Mouse (Mus musculus) limb, embryonic 11.5 days (tissue): Measurements from ENCODE around the gene Ift80. TPM values are rescaled to one million over a fixed set of nuclear protein-coding genes. Genes with fewer than 3 reads are reported as not detected.
A peak's percentile ranks its signal among the peaks of the same experiment; 100 is the strongest.

ENCODE experiments used
- ATAC-seq: fragments of 200-750 bp; cut with Nextera tagmentation; 2 replicates; pipeline ENCODE4 v1.8.0; 2017; ENCODE audit warnings: low read depth; ENCODE audit not compliant: insufficient number of reproducible peaks, low FRiP score, low TSS enrichment
- DNase-seq: peaks from one replicate; pipeline ENCODE4 v3.0.0-alpha.2; 2015; ENCODE audit warnings: low spot score
- H3K27ac ChIP-seq: fragments of 300-500 bp; sonication (generic); replicated peaks from 2 replicates; pipeline ENCODE4 v1.5.1; 2014; ENCODE audit warnings: low read depth, mild to moderate bottlenecking, low read length
- H3K27me3 ChIP-seq: fragments of 300-500 bp; sonication (generic); 2 replicates; pipeline ENCODE4 v1.6.1; 2014; ENCODE audit warnings: mild to moderate bottlenecking, low read length, mixed read lengths; ENCODE audit not compliant: control insufficient read depth, insufficient read depth
- H3K36me3 ChIP-seq: fragments of 300-500 bp; sonication (generic); 2 replicates; pipeline ENCODE4 v1.6.1; 2014; ENCODE audit warnings: mild to moderate bottlenecking, low read length, moderate library complexity, mixed read lengths; ENCODE audit not compliant: control insufficient read depth, insufficient read depth
- H3K4me1 ChIP-seq: fragments of 300-500 bp; sonication (generic); 2 replicates; pipeline ENCODE4 v1.6.1; 2014; ENCODE audit warnings: low read length, mixed read lengths; ENCODE audit not compliant: control insufficient read depth, insufficient read depth
- H3K4me2 ChIP-seq: fragments of 300-500 bp; sonication (generic); 2 replicates; pipeline ENCODE4 v1.6.1; 2014; ENCODE audit warnings: low read depth, mild to moderate bottlenecking, moderate library complexity; ENCODE audit not compliant: severe bottlenecking
- H3K4me3 ChIP-seq: fragments of 300-500 bp; sonication (generic); 2 replicates; pipeline ENCODE4 v1.5.1; 2014; ENCODE audit warnings: low read depth, low read length
- H3K9ac ChIP-seq: fragments of 300-500 bp; sonication (generic); 2 replicates; pipeline ENCODE4 v1.6.1; 2014; ENCODE audit warnings: mild to moderate bottlenecking, low read length
- H3K9me3 ChIP-seq: fragments of 300-500 bp; sonication (generic); 2 replicates; pipeline ENCODE4 v1.6.1; 2016; ENCODE audit warnings: low read length; ENCODE audit not compliant: control insufficient read depth
- WGBS: fragments of 180-500 bp; shearing (Covaris S2); extraction: QIAGEN DNeasy Blood & Tissue Kit; methylation state at CpG from one replicate; pipeline ENCODE4 v1.1.7; 2014; 5-methylcytosine and 5-hydroxymethylcytosine counted together
- polyA plus RNA-seq: library from polyadenylated mRNA; unstranded; fragments of >200 nt; fragmentation: Nextera tagmentation; extraction: Ambion mirVana; gene quantifications from 2 replicates; pipeline ENCODE4 v1.2.1, GENCODE M21; 2014

The Ift80 gene
- polyA plus RNA-seq, 1 experiment from 2014 or later = 22.1 TPM

GRCm38 (mm10) chr3:69008873-69009272, 4.5 kb upstream of the Ift80 start:
- no peak for DNase-seq
- Histone ChIP-seq H3K27ac (no peak overlapping the region), H3K4me1 (no peaks in the 10 kb centered on the region; the same call in 1 of the 2 replicates), H3K9me3 (no peaks in the 10 kb centered on the region), H3K4me3 (no peak overlapping the region), H3K36me3 (peaks cover 3% of the 10 kb centered on the region; the same call in 1 of the 2 replicates), H3K4me2 (no peak overlapping the region), H3K9ac (no peak overlapping the region), H3K27me3 (no peaks in the 10 kb centered on the region)
- 93% methylated on average over 2 of the region's 2 CpGs for WGBS
- no peak for ATAC-seq

GRCm38 (mm10) chr3:69006246-69006760, 1.9 kb upstream of the Ift80 start:
- Histone ChIP-seq H3K4me2 (peak overlapping the region; percentile 71), H3K27ac (0 out of 2 replicates have a peak overlapping the region, but pooled peaks have one; percentile 93), H3K4me3 (peak overlapping the region; percentile 98), H3K36me3 (no peaks in the 10 kb centered on the region), H3K27me3 (no peaks in the 10 kb centered on the region), H3K9me3 (no peaks in the 10 kb centered on the region), H3K4me1 (no peaks in the 10 kb centered on the region; the same call in 1 of the 2 replicates), H3K9ac (peak overlapping the region; percentile 95)
- ATAC-seq (no peak), DNase-seq (no peak)
- 10% methylated on average over 21 of the region's 21 CpGs for WGBS

- Histone ChIP-seq H3K4me2 (peak overlapping the region; percentile 71), H3K27me3 (no peaks in the 10 kb centered on the region), H3K4me1 (no peaks in the 10 kb centered on the region; the same call in 1 of the 2 replicates), H3K9me3 (no peaks in the 10 kb centered on the region), H3K36me3 (no peaks in the 10 kb centered on the region), H3K27ac (peak overlapping the region; percentile 93), H3K4me3 (peak overlapping the region; percentile 98), H3K9ac (peak overlapping the region; percentile 95)
- DNase-seq (no peak), ATAC-seq (peak; percentile 61)
- WGBS = under 1% methylated on average over 60 of the region's 72 CpGs
Measured at GRCm38 (mm10) chr3:69005338-69006245, 1.2 kb upstream of the Ift80 start.

- Histone ChIP-seq H3K36me3 (no peaks in the 10 kb centered on the region), H3K4me2 (peak overlapping the region; percentile 48), H3K9me3 (no peaks in the 10 kb centered on the region), H3K9ac (peak overlapping the region; percentile 53), H3K27ac (no peak overlapping the region), H3K27me3 (no peaks in the 10 kb centered on the region), H3K4me1 (no peaks in the 10 kb centered on the region; the same call in 1 of the 2 replicates), H3K4me3 (peak overlapping the region; percentile 98)
- DNase-seq = no peak
- ATAC-seq = no peak
- WGBS = 2% methylated on average over 7 of the region's 7 CpGs
Measured at GRCm38 (mm10) chr3:69004055-69004436, 324 bp downstream of the Ift80 start.

GRCm38 (mm10) chr3:69002781-69003180, 1.6 kb downstream of the Ift80 start:
- no peaks in the 10 kb centered on the region for H3K27me3 ChIP-seq
- H3K4me1 ChIP-seq = no peaks in the 10 kb centered on the region; the same call in 1 of the 2 replicates
- WGBS = 90% methylated on average over 4 of the region's 4 CpGs
- H3K27ac ChIP-seq = no peak overlapping the region
- ATAC-seq (no peak), DNase-seq (no peak)
- H3K4me3 ChIP-seq = no peak overlapping the region
- no peaks in the 10 kb centered on the region for H3K9me3 ChIP-seq
- H3K9ac ChIP-seq = no peak overlapping the region
- H3K4me2 ChIP-seq = no peak overlapping the region
- H3K36me3 ChIP-seq = no peaks in the 10 kb centered on the region

- Histone ChIP-seq H3K4me1 (no peaks in the 10 kb centered on the region), H3K9ac (no peak overlapping the region), H3K27me3 (no peaks in the 10 kb centered on the region), H3K4me2 (no peak overlapping the region), H3K36me3 (peaks cover 2% of the 10 kb centered on the region; the same call in 1 of the 2 replicates), H3K27ac (no peak overlapping the region), H3K4me3 (no peak overlapping the region), H3K9me3 (no peaks in the 10 kb centered on the region)
- 89% methylated on average over 2 of the region's 2 CpGs for WGBS
- DNase-seq = no peak
- no peak for ATAC-seq
Measured at GRCm38 (mm10) chr3:68986550-68986949, 17.8 kb downstream of the Ift80 start.

GRCm38 (mm10) chr3:68980898-68981297, 23.5 kb downstream of the Ift80 start:
- WGBS = 86% methylated on average over 9 of the region's 9 CpGs
- H3K27me3 ChIP-seq = no peaks in the 10 kb centered on the region
- H3K9ac ChIP-seq = no peak overlapping the region
- peaks cover 2% of the 10 kb centered on the region; the same call in 1 of the 2 replicates for H3K36me3 ChIP-seq
- DNase-seq = no peak
- no peak overlapping the region for H3K4me3 ChIP-seq
- H3K27ac ChIP-seq = no peak overlapping the region
- no peak for ATAC-seq
- no peaks in the 10 kb centered on the region for H3K4me1 ChIP-seq
- no peaks in the 10 kb centered on the region for H3K9me3 ChIP-seq
- no peak overlapping the region for H3K4me2 ChIP-seq

- no peaks in the 10 kb centered on the region for H3K27me3 ChIP-seq
- H3K9ac ChIP-seq = no peak overlapping the region
- WGBS = 89% methylated on average over 10 of the region's 10 CpGs
- H3K27ac ChIP-seq = no peak overlapping the region
- no peak overlapping the region for H3K4me2 ChIP-seq
- peaks cover 2% of the 10 kb centered on the region; the same call in 1 of the 2 replicates for H3K36me3 ChIP-seq
- no peak overlapping the region for H3K4me3 ChIP-seq
- no peaks in the 10 kb centered on the region for H3K4me1 ChIP-seq
- DNase-seq = no peak
- H3K9me3 ChIP-seq = no peaks in the 10 kb centered on the region
- ATAC-seq = no peak
Measured at GRCm38 (mm10) chr3:68979187-68979586, 25.2 kb downstream of the Ift80 start.
